Mouse (Mus musculus): ENCODE measurements around the gene Gm7534. TPM values are rescaled to one million over a fixed set of nuclear protein-coding genes. Genes with fewer than 3 reads are reported as not detected.

The Gm7534 gene
- polyA plus RNA-seq, 1 experiment from 2014 or later, result not detected

- H3K9ac ChIP-seq (ENCODE audit: low read length), result no peak overlapping the region
- no peaks in the 10 kb centered on the region for H3K9me3 ChIP-seq (replicated peaks; ENCODE audit: control insufficient read depth, low read length)
- no peak overlapping the region for H3K27ac ChIP-seq (ENCODE audit: low read depth, low read length)
- 67% methylated on average over 11 of the region's 11 CpGs for WGBS
- no peak overlapping the region for H3K4me2 ChIP-seq (ENCODE audit: low read length)
- DNase-seq (ENCODE audit: low spot score), result no peak
- no peaks in the 10 kb centered on the region for H3K36me3 ChIP-seq (ENCODE audit: control insufficient read depth, insufficient read depth, low read length)
- ATAC-seq, result no peak
- H3K4me1 ChIP-seq (ENCODE audit: control insufficient read depth, insufficient read depth, low read length), result no peaks in the 10 kb centered on the region
- H3K27me3 ChIP-seq (replicated peaks; ENCODE audit: control insufficient read depth, insufficient read depth, low read length), result no peaks in the 10 kb centered on the region
- no peak overlapping the region for H3K4me3 ChIP-seq (ENCODE audit: low read depth, low read length)
Measured at GRCm38 (mm10) chr4:134222793-134223600, 20.2 kb upstream of the Gm7534 start.

- 73% methylated on average over 6 of the region's 6 CpGs for WGBS
- H3K4me3 ChIP-seq (ENCODE audit: low read depth, low read length), result no peak overlapping the region
- ATAC-seq, result no peak
- no peaks in the 10 kb centered on the region for H3K9me3 ChIP-seq (replicated peaks; ENCODE audit: control insufficient read depth, low read length)
- no peak overlapping the region for H3K9ac ChIP-seq (ENCODE audit: low read length)
- H3K27ac ChIP-seq (ENCODE audit: low read depth, low read length), result no peak overlapping the region
- H3K4me2 ChIP-seq (ENCODE audit: low read length), result no peak overlapping the region
- H3K4me1 ChIP-seq (ENCODE audit: control insufficient read depth, insufficient read depth, low read length), result no peaks in the 10 kb centered on the region
- H3K36me3 ChIP-seq (ENCODE audit: control insufficient read depth, insufficient read depth, low read length), result no peaks in the 10 kb centered on the region
- no peak for DNase-seq (ENCODE audit: low spot score)
- H3K27me3 ChIP-seq (replicated peaks; ENCODE audit: control insufficient read depth, insufficient read depth, low read length), result no peaks in the 10 kb centered on the region
Measured at GRCm38 (mm10) chr4:134206488-134207053, 3.8 kb upstream of the Gm7534 start.

- Histone ChIP-seq H3K9ac (ENCODE audit: low read length) (no peak overlapping the region), H3K27me3 (replicated peaks; ENCODE audit: control insufficient read depth, insufficient read depth, low read length) (no peaks in the 10 kb centered on the region), H3K4me3 (ENCODE audit: low read depth, low read length) (no peak overlapping the region), H3K4me1 (ENCODE audit: control insufficient read depth, insufficient read depth, low read length) (no peaks in the 10 kb centered on the region), H3K36me3 (ENCODE audit: control insufficient read depth, insufficient read depth, low read length) (no peaks in the 10 kb centered on the region), H3K4me2 (ENCODE audit: low read length) (no peak overlapping the region), H3K9me3 (replicated peaks; ENCODE audit: control insufficient read depth, low read length) (no peaks in the 10 kb centered on the region), H3K27ac (ENCODE audit: low read depth, low read length) (no peak overlapping the region)
- WGBS, result 91% methylated on average over 17 of the region's 17 CpGs
- ATAC-seq (no peak), DNase-seq (ENCODE audit: low spot score) (no peak)
Measured at GRCm38 (mm10) chr4:134203340-134203896, 614 bp upstream of the Gm7534 start.

- no peak for DNase-seq (ENCODE audit: low spot score)
- Histone ChIP-seq H3K4me1 (ENCODE audit: control insufficient read depth, insufficient read depth, low read length) (no peaks in the 10 kb centered on the region), H3K27me3 (replicated peaks; ENCODE audit: control insufficient read depth, insufficient read depth, low read length) (no peaks in the 10 kb centered on the region), H3K4me3 (ENCODE audit: low read depth, low read length) (no peak overlapping the region), H3K36me3 (ENCODE audit: control insufficient read depth, insufficient read depth, low read length) (no peaks in the 10 kb centered on the region), H3K27ac (ENCODE audit: low read depth, low read length) (no peak overlapping the region), H3K4me2 (ENCODE audit: low read length) (no peak overlapping the region), H3K9me3 (replicated peaks; ENCODE audit: control insufficient read depth, low read length) (no peaks in the 10 kb centered on the region), H3K9ac (ENCODE audit: low read length) (no peak overlapping the region)
- WGBS, result 76% methylated on average over 2 of the region's 2 CpGs
- ATAC-seq, result no peak
Measured at GRCm38 (mm10) chr4:134199371-134199770, 3.4 kb downstream of the Gm7534 start.

- H3K4me3 ChIP-seq (ENCODE audit: low read depth, low read length), result peak overlapping the region; percentile 71
- DNase-seq (ENCODE audit: low spot score) (no peak), ATAC-seq (no peak)
- H3K9me3 ChIP-seq (replicated peaks; ENCODE audit: control insufficient read depth, low read length), result no peaks in the 10 kb centered on the region
- peak overlapping the region; percentile 83 for H3K9ac ChIP-seq (ENCODE audit: low read length)
- H3K36me3 ChIP-seq (ENCODE audit: control insufficient read depth, insufficient read depth, low read length), result no peaks in the 10 kb centered on the region
- peak overlapping the region; percentile 78 for H3K27ac ChIP-seq (ENCODE audit: low read depth, low read length)
- under 1% methylated on average over 22 of the region's 22 CpGs for WGBS
- H3K4me2 ChIP-seq (ENCODE audit: low read length), result peak overlapping the region; percentile 90
- H3K4me1 ChIP-seq (ENCODE audit: control insufficient read depth, insufficient read depth, low read length), result peaks cover 7% of the 10 kb centered on the region
- no peaks in the 10 kb centered on the region for H3K27me3 ChIP-seq (replicated peaks; ENCODE audit: control insufficient read depth, insufficient read depth, low read length)
Measured at GRCm38 (mm10) chr4:134186268-134186667, 16.5 kb downstream of the Gm7534 start.

- 69% methylated on average over 3 of the region's 3 CpGs for WGBS
- peak overlapping the region; percentile 83 for H3K9ac ChIP-seq (ENCODE audit: low read length)
Measured at GRCm38 (mm10) chr4:134185569-134185968, 17.2 kb downstream of the Gm7534 start.

GRCm38 (mm10) chr4:134183711-134184110 is 19.1 kb downstream of the Gm7534 start:
- WGBS, result 91% methylated on average over 3 of the region's 3 CpGs
- ATAC-seq (no peak), DNase-seq (ENCODE audit: low spot score) (no peak)
- H3K36me3 ChIP-seq (ENCODE audit: control insufficient read depth, insufficient read depth, low read length), result no peaks in the 10 kb centered on the region
- peaks cover 7% of the 10 kb centered on the region for H3K4me1 ChIP-seq (ENCODE audit: control insufficient read depth, insufficient read depth, low read length)
- no peak overlapping the region for H3K4me2 ChIP-seq (ENCODE audit: low read length)
- no peak overlapping the region for H3K27ac ChIP-seq (ENCODE audit: low read depth, low read length)
- H3K27me3 ChIP-seq (replicated peaks; ENCODE audit: control insufficient read depth, insufficient read depth, low read length), result no peaks in the 10 kb centered on the region
- H3K9ac ChIP-seq (ENCODE audit: low read length), result no peak overlapping the region
- H3K4me3 ChIP-seq (ENCODE audit: low read depth, low read length), result no peak overlapping the region
- H3K9me3 ChIP-seq (replicated peaks; ENCODE audit: control insufficient read depth, low read length), result no peaks in the 10 kb centered on the region

More at GRCm38 (mm10) chr4:134185569-134185968, 17.2 kb downstream of the Gm7534 start:
- peaks cover 7% of the 10 kb centered on the region for H3K4me1 ChIP-seq (ENCODE audit: control insufficient read depth, insufficient read depth, low read length)
- ATAC-seq (no peak), DNase-seq (ENCODE audit: low spot score) (no peak)
- no peaks in the 10 kb centered on the region for H3K27me3 ChIP-seq (replicated peaks; ENCODE audit: control insufficient read depth, insufficient read depth, low read length)
- H3K36me3 ChIP-seq (ENCODE audit: control insufficient read depth, insufficient read depth, low read length), result no peaks in the 10 kb centered on the region
- peak overlapping the region; percentile 71 for H3K4me3 ChIP-seq (ENCODE audit: low read depth, low read length)
- no peaks in the 10 kb centered on the region for H3K9me3 ChIP-seq (replicated peaks; ENCODE audit: control insufficient read depth, low read length)
- H3K4me2 ChIP-seq (ENCODE audit: low read length), result peak overlapping the region; percentile 90
- no peak overlapping the region for H3K27ac ChIP-seq (ENCODE audit: low read depth, low read length)

- H3K4me3 ChIP-seq (ENCODE audit: low read depth, low read length), result no peak overlapping the region
- no peak overlapping the region for H3K9ac ChIP-seq (ENCODE audit: low read length)
- DNase-seq (ENCODE audit: low spot score), result no peak
- ATAC-seq, result no peak
- no peaks in the 10 kb centered on the region for H3K9me3 ChIP-seq (replicated peaks; ENCODE audit: control insufficient read depth, low read length)
- no peaks in the 10 kb centered on the region for H3K36me3 ChIP-seq (ENCODE audit: control insufficient read depth, insufficient read depth, low read length)
- peaks cover 7% of the 10 kb centered on the region for H3K4me1 ChIP-seq (ENCODE audit: control insufficient read depth, insufficient read depth, low read length)
- H3K4me2 ChIP-seq (ENCODE audit: low read length), result no peak overlapping the region
- H3K27ac ChIP-seq (ENCODE audit: low read depth, low read length), result no peak overlapping the region
- H3K27me3 ChIP-seq (replicated peaks; ENCODE audit: control insufficient read depth, insufficient read depth, low read length), result no peaks in the 10 kb centered on the region
Measured at GRCm38 (mm10) chr4:134181825-134182224, 21.0 kb downstream of the Gm7534 start.

- no peak for DNase-seq (ENCODE audit: low spot score)
- 94% methylated on average over 1 of the region's 1 CpGs for WGBS
- no peaks in the 10 kb centered on the region for H3K36me3 ChIP-seq (ENCODE audit: control insufficient read depth, insufficient read depth, low read length)
- no peak overlapping the region for H3K4me2 ChIP-seq (ENCODE audit: low read length)
- no peaks in the 10 kb centered on the region for H3K27me3 ChIP-seq (replicated peaks; ENCODE audit: control insufficient read depth, insufficient read depth, low read length)
- no peak overlapping the region for H3K4me3 ChIP-seq (ENCODE audit: low read depth, low read length)
- peaks cover 7% of the 10 kb centered on the region for H3K4me1 ChIP-seq (ENCODE audit: control insufficient read depth, insufficient read depth, low read length)
- H3K9ac ChIP-seq (ENCODE audit: low read length), result no peak overlapping the region
- H3K9me3 ChIP-seq (replicated peaks; ENCODE audit: control insufficient read depth, low read length), result no peaks in the 10 kb centered on the region
- ATAC-seq, result no peak
- no peak overlapping the region for H3K27ac ChIP-seq (ENCODE audit: low read depth, low read length)
Measured at GRCm38 (mm10) chr4:134181112-134181511, 21.7 kb downstream of the Gm7534 start.
